Mouse (Mus musculus) small intestine, adult 2 months (tissue): ENCODE results near the gene Abhd17b.

Source experiments
- CTCF ChIP-seq: fragments of 200-500 bp; IDR thresholded peaks from 2 replicates; pipeline ENCODE4 v1.5.1; 2012; ENCODE audit warnings: low read depth, mild to moderate bottlenecking, control low read depth, inconsistent platforms, low read length, moderate library complexity, mixed read lengths; ENCODE audit not compliant: insufficient replicate concordance, insufficient read length; ENCODE audit errors: extremely low read depth
- POLR2A ChIP-seq: fragments of 200-500 bp; IDR thresholded peaks from 2 replicates; pipeline ENCODE4 v1.6.1; 2012; ENCODE audit warnings: low read depth, mild to moderate bottlenecking, control low read depth, inconsistent platforms, low read length, moderate library complexity

DNA sequence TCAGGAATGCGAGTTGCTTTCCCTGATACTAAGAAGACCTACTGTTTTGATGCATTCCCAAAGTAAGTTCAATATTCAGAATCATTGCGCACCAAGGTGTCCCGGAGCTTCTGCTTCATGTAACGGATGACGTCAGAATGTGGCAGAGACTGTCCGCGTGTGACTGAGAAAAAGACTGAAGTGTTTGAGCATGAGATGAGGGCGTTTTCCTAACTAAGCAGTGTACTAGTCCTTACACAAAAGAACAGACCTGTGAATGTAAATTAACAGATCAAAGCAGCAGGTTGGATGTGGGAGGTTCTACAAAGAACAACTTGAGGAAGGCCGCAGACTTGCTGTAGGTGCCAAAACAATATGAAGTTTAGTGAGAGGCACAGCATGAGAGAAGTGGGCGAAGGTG is 28.0 kb downstream of the Abhd17b start:
- TF ChIP-seq CTCF: no peak
- TF ChIP-seq POLR2A: no peak
